Mouse (Mus musculus): ENCODE measurements around the gene Obox3.
"Not testable (repeated sequence)": the region's sequence is repeated elsewhere in the genome, so short reads cannot be mapped to it uniquely, and the experiment has no call there.

The Obox3 gene

DNA sequence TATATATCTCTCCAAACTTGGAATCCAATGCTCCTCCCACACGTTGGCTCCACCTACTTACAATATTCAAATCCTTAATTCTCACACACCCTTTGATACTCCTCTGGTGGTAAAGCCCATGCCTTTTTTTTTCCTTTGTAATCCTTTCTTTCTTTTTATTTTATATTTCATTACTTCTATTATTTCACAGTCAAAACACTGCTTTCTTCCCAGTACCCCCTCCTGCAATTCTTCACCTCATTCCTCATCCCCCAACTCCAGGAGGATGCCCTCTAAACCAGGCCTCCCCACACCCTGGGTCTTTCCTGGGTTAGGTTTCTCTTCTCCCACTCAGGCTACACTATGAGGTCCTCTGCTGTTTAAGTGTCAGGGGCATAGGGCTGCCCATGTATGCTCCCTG is at the start of gene Obox3:
Gene Obox3 (minus strand): TSS at position 101 of the 400 bp plus-strand sequence.
- DNase-seq (ENCODE audit: low read depth), result not testable (repeated sequence)

- not testable (repeated sequence) for DNase-seq (ENCODE audit: low read depth)
These were observed 130.3 kb downstream of the Obox3 start for GRCm38 (mm10) chr7:15509411-15509810.
